Mouse (Mus musculus) kidney, adult 2 months (tissue): Measurements from ENCODE around the gene Pradc1. TPM values are rescaled to one million over a fixed set of nuclear protein-coding genes. Genes with fewer than 3 reads are reported as not detected.

Source experiments
- DNase-seq: peaks from one replicate; pipeline ENCODE4 v3.0.0; 2021
- H3K27ac ChIP-seq: fragments of 200-500 bp; 2 replicates; pipeline ENCODE4 v1.5.1; 2012; ENCODE audit warnings: low read depth, low read length, control low read depth, inconsistent platforms; ENCODE audit not compliant: insufficient read depth
- H3K27me3 ChIP-seq: fragments of 200-500 bp; replicated peaks from 2 replicates; pipeline ENCODE4 v1.6.1; 2012; ENCODE audit warnings: mild to moderate bottlenecking, moderate library complexity, low read length, inconsistent platforms; ENCODE audit not compliant: control insufficient read depth, insufficient read depth
- H3K36me3 ChIP-seq: fragments of 200-500 bp; 2 replicates; pipeline ENCODE4 v1.6.1; 2012; ENCODE audit warnings: mild to moderate bottlenecking, moderate library complexity, low read length, inconsistent platforms; ENCODE audit not compliant: control insufficient read depth, insufficient read depth
- H3K4me1 ChIP-seq: fragments of 200-500 bp; 2 replicates; pipeline ENCODE4 v1.6.1; 2011; ENCODE audit warnings: low read length; ENCODE audit not compliant: control insufficient read depth, insufficient read depth
- H3K4me3 ChIP-seq: fragments of 200-500 bp; 2 replicates; pipeline ENCODE4 v1.5.1; 2011; ENCODE audit warnings: mild to moderate bottlenecking, low read depth, low read length, control low read depth; ENCODE audit not compliant: insufficient read depth
- CTCF ChIP-seq: fragments of 200-500 bp; conservative IDR thresholded peaks from 2 replicates; pipeline ENCODE4 v1.5.1; 2011; ENCODE audit warnings: low read depth, mild to moderate bottlenecking, control low read depth, low read length, moderate library complexity, mixed read lengths; ENCODE audit not compliant: insufficient read depth, insufficient read length
- POLR2A ChIP-seq: fragments of 200-500 bp; IDR thresholded peaks from one replicate; pipeline ENCODE4 v1.6.1; 2011; ENCODE audit warnings: low read depth, low read length, control low read depth
- WGBS: fragments of 180-500 bp; shearing (Covaris S2); methylation state at CpG from one replicate; pipeline ENCODE4 v1.1.7; 2018; 5-methylcytosine and 5-hydroxymethylcytosine counted together
- polyA plus RNA-seq: library from polyadenylated mRNA; depleted of rRNA; stranded (reverse); fragments of >200 nt; gene quantifications from 2 replicates; pipeline ENCODE4 v1.2.3, GENCODE M21; 2012; rRNA removed

The Pradc1 gene
- polyA plus RNA-seq, 1 experiment: 27.7 TPM

GRCm38 (mm10) chr6:85399715-85400114 lies 52.1 kb downstream of the Pradc1 start:
- Histone ChIP-seq H3K4me1 (peaks cover 3% of the 10 kb centered on the region; the same call in 1 of the 2 replicates), H3K4me3 (no peak overlapping the region), H3K27ac (no peak overlapping the region), H3K27me3 (no peaks in the 10 kb centered on the region), H3K36me3 (no peaks in the 10 kb centered on the region)
- 28% methylated on average over 5 of the region's 5 CpGs for WGBS
- peak; percentile 78 for DNase-seq
- TF ChIP-seq CTCF: no peak
- no peak for TF ChIP-seq POLR2A

- Histone ChIP-seq H3K4me3 (no peak overlapping the region), H3K36me3 (no peaks in the 10 kb centered on the region), H3K4me1 (peaks cover 3% of the 10 kb centered on the region; the same call in 1 of the 2 replicates), H3K27me3 (no peaks in the 10 kb centered on the region), H3K27ac (no peak overlapping the region)
- WGBS: 21% methylated on average over 1 of the region's 1 CpGs
- TF ChIP-seq CTCF: peak; percentile 74
- no peak for TF ChIP-seq POLR2A
- DNase-seq: peak; percentile 68
Observed at GRCm38 (mm10) chr6:85397165-85397564, 54.6 kb downstream of the Pradc1 start.

Other genes starting within 250 kb of the Pradc1 start
- gene Sfxn5, start 118.5 kb downstream of the Pradc1 start, polyA plus RNA-seq: 23.6 and 25.8 TPM in 2 replicates
- 56.8 and 63.6 TPM in 2 replicates for gene Rab11fip5, start 77.3 kb downstream of the Pradc1 start, polyA plus RNA-seq
- not detected in 2 replicates for gene Noto, start 28.1 kb downstream of the Pradc1 start, polyA plus RNA-seq
- gene Smyd5, start 20.0 kb downstream of the Pradc1 start, polyA plus RNA-seq: 16.4 and 18.8 TPM in 2 replicates
- gene Cct7, start 456 bp downstream of the Pradc1 start, polyA plus RNA-seq: 104 and 117 TPM in 2 replicates
- gene Fbxo41, start 51.0 kb upstream of the Pradc1 start, polyA plus RNA-seq: 0.07 and 0.08 TPM in 2 replicates
- not detected in 2 replicates for gene Egr4, start 61.6 kb upstream of the Pradc1 start, polyA plus RNA-seq
- 0.63 and 0.68 TPM in 2 replicates for gene Alms1, start 135.6 kb upstream of the Pradc1 start, polyA plus RNA-seq